In the genomic region with DNA sequence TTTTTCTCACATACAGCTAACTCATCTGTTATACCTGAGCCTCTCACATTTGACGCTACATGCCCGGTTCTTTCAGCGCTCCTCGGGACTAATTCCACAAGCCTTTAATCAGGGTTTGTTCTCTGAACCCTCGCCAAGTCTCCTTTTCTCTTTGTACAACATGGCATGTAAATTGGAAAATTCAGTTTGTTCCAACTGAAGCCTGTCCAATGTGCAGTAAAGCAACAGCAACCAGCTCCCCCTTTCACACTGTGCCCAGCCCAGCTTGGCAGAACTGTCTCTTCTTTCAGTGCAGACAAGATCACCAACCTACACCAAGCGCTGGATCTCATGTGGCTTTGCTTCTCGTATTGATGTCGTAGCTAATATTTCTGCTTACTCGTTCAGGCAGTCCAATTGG, we compare ENCODE assay signal across 19 mouse cellular contexts. TPM values are rescaled to one million over a fixed set of nuclear protein-coding genes. Genes with fewer than 3 reads are reported as not detected.
DNase-seq lines count a peak whose midpoint lies in the region; ATAC-seq and TF ChIP-seq lines count a peak whose summit lies in the region.
"Had no signal": no experiment of that assay in that cellular context is flagged by ENCODE, and none has a peak within 500 bp of the region (broad histone marks: within the 10 kb centered on the region; RNA-seq: fewer than 3 reads in every experiment).

No protein-coding gene starts in this region.

- H3K4me1 ChIP-seq in forebrain, embryonic 13.5 days, result peaks cover 4% of the 10 kb centered on the region; the same call in 1 of the 2 replicates
- no peaks in the 10 kb centered on the region for H3K4me1 ChIP-seq in forebrain, embryonic 11.5 days (replicated peaks; ENCODE audit: control insufficient read depth, insufficient read depth, low read length)
- peaks cover 2% of the 10 kb centered on the region; the same call in 1 of the 2 replicates for H3K4me1 ChIP-seq in lung, adult 2 months (ENCODE audit: control insufficient read depth, insufficient read depth, low read length)

- ATAC-seq in forebrain, embryonic 13.5 days, result peak; percentile 79
- no peak for ATAC-seq in forebrain, embryonic 11.5 days (replicated peaks; ENCODE audit: low FRiP score)
- ATAC-seq: liver, embryonic 12.5 days; Patski had no signal

- DNase-seq in forebrain, embryonic 11.5 days (ENCODE audit: low spot score), result no peak
- DNase-seq in kidney, adult 9 months, result peak; percentile 30
- no peak for DNase-seq in kidney, adult 18-20 months
- peak; percentile 39 to 53 for DNase-seq in right cerebral cortex, postnatal 10 days (ENCODE audit: low spot score in 2 of 2)
- no peak for DNase-seq in right cerebral cortex, adult 18-20 months
- no peak for DNase-seq in lung, adult 2 months
- DNase-seq: cerebellum, adult 18-20 months; embryo, embryonic 11 days; gastrocnemius, adult 2 months; heart, adult 2 months; lung, postnatal 10 days; right cerebral cortex, postnatal 14 days; thymus, postnatal 25 days had no signal

- H3K27ac ChIP-seq in forebrain, embryonic 13.5 days, result peak overlapping the region; percentile 44; the same call in 1 of the 2 replicates
- no peak overlapping the region for H3K27ac ChIP-seq in forebrain, embryonic 11.5 days (ENCODE audit: low read depth, low read length)
- H3K27ac ChIP-seq: gastrocnemius, adult 2 months; heart, adult 2 months; liver, embryonic 12.5 days had no signal

- TF ChIP-seq CTCF in lung, adult 2 months (IDR thresholded peaks at IDR 0.05; ENCODE audit: insufficient read depth, low read length), result no peak

- WGBS in forebrain, embryonic 13.5 days, result 67% methylated on average over 9 of the region's 9 CpGs
- WGBS in forebrain, embryonic 11.5 days, result 91% methylated on average over 9 of the region's 9 CpGs
- WGBS in lung, adult 2 months, result 85% methylated on average over 9 of the region's 9 CpGs

- no peak overlapping the region for H3K9ac ChIP-seq in forebrain, embryonic 13.5 days
- H3K9ac ChIP-seq in forebrain, embryonic 11.5 days (ENCODE audit: low read length), result no peak overlapping the region
- H3K9ac ChIP-seq: liver, embryonic 12.5 days had no signal

- no peaks in the 10 kb centered on the region for H3K27me3 ChIP-seq in forebrain, embryonic 13.5 days
- H3K27me3 ChIP-seq in forebrain, embryonic 11.5 days (ENCODE audit: control insufficient read depth, insufficient read depth, low read length), result no peaks in the 10 kb centered on the region
- H3K27me3 ChIP-seq: liver, embryonic 12.5 days; megakaryocyte, embryonic 14.5 days; Patski had no signal

- no peak for TF ChIP-seq POLR2A in lung, adult 2 months (IDR thresholded peaks at IDR 0.05; ENCODE audit: borderline replicate concordance, extremely low read depth, low read depth, low read length)

- no peaks in the 10 kb centered on the region for H3K9me3 ChIP-seq in forebrain, embryonic 13.5 days (replicated peaks)
- no peaks in the 10 kb centered on the region for H3K9me3 ChIP-seq in forebrain, embryonic 11.5 days (ENCODE audit: control insufficient read depth, low read length)
- H3K9me3 ChIP-seq: liver, embryonic 12.5 days had no signal

- no peak overlapping the region for H3K4me2 ChIP-seq in forebrain, embryonic 13.5 days
- no peak overlapping the region for H3K4me2 ChIP-seq in forebrain, embryonic 11.5 days (ENCODE audit: low read depth, low read length, severe bottlenecking)
- H3K4me2 ChIP-seq: liver, embryonic 12.5 days had no signal

- no peaks in the 10 kb centered on the region for H3K36me3 ChIP-seq in forebrain, embryonic 13.5 days (ENCODE audit: poor library complexity, severe bottlenecking)
- no peaks in the 10 kb centered on the region for H3K36me3 ChIP-seq in forebrain, embryonic 11.5 days (ENCODE audit: control insufficient read depth, insufficient read depth, low read length)

- no peak overlapping the region for H3K4me3 ChIP-seq in forebrain, embryonic 13.5 days
- H3K4me3 ChIP-seq in forebrain, embryonic 11.5 days (ENCODE audit: low read depth, low read length), result no peak overlapping the region
- no peak overlapping the region for H3K4me3 ChIP-seq in lung, adult 2 months (replicated peaks; ENCODE audit: extremely low read depth, low read depth, low read length)
- H3K4me3 ChIP-seq: erythroblast, embryonic 14.5 days; gastrocnemius, adult 2 months; heart, adult 2 months; liver, embryonic 12.5 days; megakaryocyte, embryonic 14.5 days; myocyte had no signal

RNA-seq across cellular contexts. Expression of a gene that starts 7.1 kb away (rescaled TPM):
- 5.8 and 6.3 TPM in 2 replicates for polyA plus RNA-seq in forebrain, embryonic 13.5 days (2015; fragmentation: Nextera tagmentation; extraction: Ambion mirVana)
- 7.2 and 8.3 TPM in 2 replicates for polyA plus RNA-seq in forebrain, embryonic 11.5 days (2014; fragmentation: Nextera tagmentation; extraction: Ambion mirVana)
- polyA plus RNA-seq in lung, adult 2 months (2012; rRNA removed), result 5.3 and 7.0 TPM in 2 replicates

Comparison
In these comparisons a context has a peak if more than half of its experiments do, and no peak if none do; other contexts are left out.
1. DNase-seq: peak in kidney, adult 9 months (single experiment) and right cerebral cortex, postnatal 10 days (2 of 2); none in forebrain, embryonic 11.5 days (single experiment), kidney, adult 18-20 months (single experiment), right cerebral cortex, adult 18-20 months (single experiment) and lung, adult 2 months (single experiment).